ENCODE assay signal across 10 mouse cellular contexts in the genomic region with DNA sequence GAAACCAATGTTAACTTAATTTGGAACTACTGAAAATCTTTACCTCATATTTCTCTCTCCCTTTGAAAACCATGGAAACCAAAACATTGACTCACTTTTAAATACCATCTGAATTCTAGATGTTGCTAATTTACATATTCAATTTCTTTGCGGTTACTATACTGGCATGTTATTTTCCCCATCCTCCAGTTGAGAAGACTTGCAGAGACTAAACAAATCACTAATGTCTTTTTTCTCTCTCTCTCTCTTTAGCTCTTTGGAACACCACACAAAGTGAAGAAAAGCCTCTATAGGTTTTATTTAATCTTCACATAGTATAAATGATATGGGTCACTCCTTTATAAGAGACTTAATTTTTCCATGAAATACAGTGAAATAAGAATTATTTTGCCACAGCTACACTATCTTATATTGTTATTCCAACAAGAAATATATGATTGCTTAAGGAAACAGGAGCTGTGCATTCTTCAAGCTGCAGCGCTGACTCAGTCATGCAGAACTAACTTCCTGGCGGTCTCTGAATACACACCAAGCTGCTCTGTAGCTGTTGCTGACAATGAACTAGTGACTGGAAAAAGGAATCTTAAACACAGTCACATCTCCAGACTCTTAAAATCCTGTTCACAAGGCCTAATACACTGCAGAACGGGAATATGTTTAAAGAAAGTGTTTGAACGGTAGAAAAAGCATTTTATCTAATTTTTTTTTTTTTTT.
DNase-seq lines count a peak whose midpoint lies in the region; ATAC-seq and TF ChIP-seq lines count a peak whose summit lies in the region.
"Had no signal": no experiment of that assay in that cellular context is flagged by ENCODE, and none has a peak within 500 bp of the region (broad histone marks: within the 10 kb centered on the region; RNA-seq: fewer than 3 reads in every experiment).

No protein-coding gene starts in this region.

- no peak overlapping the region for H3K27ac ChIP-seq in kidney, embryonic 16.5 days (ENCODE audit: low read length)
- H3K27ac ChIP-seq in forebrain, embryonic 11.5 days (ENCODE audit: low read depth, low read length), result peak overlapping the region; percentile 46; the same call in 1 of the 2 replicates
- H3K27ac ChIP-seq in hindbrain, postnatal 0 days, result no peak overlapping the region
- H3K27ac ChIP-seq: heart, embryonic 13.5 days had no signal

- no peaks in the 10 kb centered on the region for H3K36me3 ChIP-seq in kidney, embryonic 16.5 days (ENCODE audit: insufficient read depth, low read length)
- no peaks in the 10 kb centered on the region for H3K36me3 ChIP-seq in forebrain, embryonic 11.5 days (ENCODE audit: control insufficient read depth, insufficient read depth, low read length)
- no peaks in the 10 kb centered on the region for H3K36me3 ChIP-seq in hindbrain, postnatal 0 days (ENCODE audit: insufficient read depth, low read length)
- H3K36me3 ChIP-seq: heart, embryonic 13.5 days had no signal

- WGBS in kidney, embryonic 16.5 days, result 55% methylated on average over 5 of the region's 5 CpGs
- 19% methylated on average over 5 of the region's 5 CpGs for WGBS in forebrain, embryonic 11.5 days
- 19% methylated on average over 5 of the region's 5 CpGs for WGBS in hindbrain, postnatal 0 days

- no peaks in the 10 kb centered on the region for H3K9me3 ChIP-seq in kidney, embryonic 16.5 days (ENCODE audit: low read length)
- H3K9me3 ChIP-seq in forebrain, embryonic 11.5 days (ENCODE audit: control insufficient read depth, low read length), result no peaks in the 10 kb centered on the region
- H3K9me3 ChIP-seq in hindbrain, postnatal 0 days (ENCODE audit: low read length), result no peaks in the 10 kb centered on the region
- H3K9me3 ChIP-seq: heart, embryonic 13.5 days had no signal

- no peak overlapping the region for H3K4me2 ChIP-seq in kidney, embryonic 16.5 days (replicated peaks; ENCODE audit: low read depth, low read length)
- no peak overlapping the region for H3K4me2 ChIP-seq in forebrain, embryonic 11.5 days (ENCODE audit: low read depth, low read length, severe bottlenecking)
- H3K4me2 ChIP-seq in hindbrain, postnatal 0 days (ENCODE audit: low read depth, low read length), result no peak overlapping the region
- H3K4me2 ChIP-seq: heart, embryonic 13.5 days had no signal

- peak; percentile 39; the same call in 1 of the 2 replicates for ATAC-seq in kidney, embryonic 16.5 days (ENCODE audit: low FRiP score, low TSS enrichment)
- ATAC-seq in forebrain, embryonic 11.5 days (replicated peaks; ENCODE audit: low FRiP score), result peak; percentile 93
- ATAC-seq in hindbrain, postnatal 0 days, result peak; percentile 83; the same call in 1 of the 2 replicates

- no peaks in the 10 kb centered on the region for H3K4me1 ChIP-seq in kidney, embryonic 16.5 days (ENCODE audit: insufficient read depth, low read length)
- H3K4me1 ChIP-seq in forebrain, embryonic 11.5 days (replicated peaks; ENCODE audit: control insufficient read depth, insufficient read depth, low read length), result no peaks in the 10 kb centered on the region
- no peaks in the 10 kb centered on the region for H3K4me1 ChIP-seq in hindbrain, postnatal 0 days (ENCODE audit: insufficient read depth, low read length)
- H3K4me1 ChIP-seq: heart, embryonic 13.5 days had no signal

- no peak for DNase-seq in kidney, adult 8-10 months
- peak; percentile 74 for DNase-seq in forebrain, embryonic 11.5 days (ENCODE audit: low spot score)
- peak; percentile 86 for DNase-seq in hindbrain, postnatal 0 days (ENCODE audit: low spot score)
- peak; percentile 86 for DNase-seq in retina, embryonic 14.5 days (ENCODE audit: low spot score)
- no peak for DNase-seq in heart, adult 11 months
- DNase-seq in lung, postnatal 25 days (ENCODE audit: low spot score), result no peak
- DNase-seq in spleen, postnatal 4 days (ENCODE audit: low spot score in 2 of 2), result no peak
- DNase-seq: kidney, adult 2 months had no signal

- no peaks in the 10 kb centered on the region for H3K27me3 ChIP-seq in kidney, embryonic 16.5 days (ENCODE audit: insufficient read depth, low read length)
- H3K27me3 ChIP-seq in forebrain, embryonic 11.5 days (ENCODE audit: control insufficient read depth, insufficient read depth, low read length), result no peaks in the 10 kb centered on the region
- no peaks in the 10 kb centered on the region for H3K27me3 ChIP-seq in hindbrain, postnatal 0 days (ENCODE audit: insufficient read depth, low read length)
- H3K27me3 ChIP-seq: heart, embryonic 13.5 days had no signal

- no peak overlapping the region for H3K9ac ChIP-seq in kidney, embryonic 16.5 days (replicated peaks; ENCODE audit: low read length)
- no peak overlapping the region for H3K9ac ChIP-seq in forebrain, embryonic 11.5 days (ENCODE audit: low read length)
- H3K9ac ChIP-seq in hindbrain, postnatal 0 days (replicated peaks; ENCODE audit: low read length), result no peak overlapping the region
- H3K9ac ChIP-seq: heart, embryonic 13.5 days had no signal

- H3K4me3 ChIP-seq in kidney, embryonic 16.5 days (ENCODE audit: low read length), result no peak overlapping the region
- no peak overlapping the region for H3K4me3 ChIP-seq in forebrain, embryonic 11.5 days (ENCODE audit: low read depth, low read length)
- H3K4me3 ChIP-seq in hindbrain, postnatal 0 days (ENCODE audit: low read length), result no peak overlapping the region
- H3K4me3 ChIP-seq: heart, embryonic 13.5 days had no signal

- TF ChIP-seq CTCF in hindbrain, postnatal 0 days (IDR thresholded peaks at IDR 0.05; ENCODE audit: low read depth), result no peak

Comparison
In these comparisons a context has a peak if more than half of its experiments do, and no peak if none do; other contexts are left out.
1. ATAC-seq: peak in every context shown above with its lines; median percentile 93 in forebrain, embryonic 11.5 days; 83 in hindbrain, postnatal 0 days; 39 in kidney, embryonic 16.5 days.
2. DNase-seq: peak in forebrain, embryonic 11.5 days (single experiment), hindbrain, postnatal 0 days (single experiment) and retina, embryonic 14.5 days (single experiment); none in kidney, adult 8-10 months (0 of 2), heart, adult 11 months (single experiment), lung, postnatal 25 days (single experiment) and spleen, postnatal 4 days (0 of 2).